In the genomic region with DNA sequence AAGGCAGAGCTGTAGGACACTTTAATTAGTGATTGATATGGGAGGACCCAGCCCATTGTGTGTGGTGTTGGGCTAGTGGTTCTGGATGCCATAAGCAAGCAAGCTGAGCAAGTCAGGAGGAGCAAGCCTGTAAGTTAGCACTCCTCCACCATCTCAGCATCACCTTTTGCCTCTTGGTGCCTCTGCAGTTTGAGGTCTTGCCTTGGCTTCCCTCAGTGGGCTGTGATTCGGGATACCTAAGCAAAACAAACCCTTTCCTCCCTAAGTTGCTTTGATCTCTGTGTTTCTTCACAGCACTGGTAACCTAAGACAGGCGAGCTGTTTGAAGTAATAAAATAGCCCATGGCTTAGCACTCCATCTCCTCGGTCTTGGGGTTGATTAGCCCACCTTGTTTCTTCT, we compare ENCODE assay signal across 22 mouse cellular contexts. TPM values are rescaled to one million over a fixed set of nuclear protein-coding genes. Genes with fewer than 3 reads are reported as not detected.
"Had no signal": no experiment of that assay in that cellular context is flagged by ENCODE, and none has a peak within 500 bp of the region (broad histone marks: within the 10 kb centered on the region; RNA-seq: fewer than 3 reads in every experiment).

No protein-coding gene starts in this region.

- H3K27ac ChIP-seq: lung, embryonic 15.5 days; macrophage; midbrain, embryonic 13.5 days; midbrain, embryonic 15.5 days; neural tube, embryonic 12.5 days; stomach, embryonic 15.5 days; stomach, postnatal 0 days had no signal

- ATAC-seq: lung, postnatal 0 days; midbrain, embryonic 13.5 days; midbrain, embryonic 15.5 days had no signal

- DNase-seq: lung, adult 2 months; lung, postnatal 14 days; lung, postnatal 36 days; right cerebral cortex, postnatal 14 days; thymus, adult 2 months; thymus, postnatal 25 days; thymus, postnatal 4 days had no signal

- H3K4me3 ChIP-seq: lung, embryonic 15.5 days; megakaryocyte, embryonic 14.5 days; midbrain, embryonic 13.5 days; midbrain, embryonic 15.5 days; neural tube, embryonic 12.5 days; stomach, embryonic 15.5 days had no signal

- H3K9me3 ChIP-seq: lung, embryonic 15.5 days; megakaryocyte, embryonic 14.5 days; midbrain, embryonic 13.5 days; midbrain, embryonic 15.5 days; neural tube, embryonic 12.5 days; stomach, embryonic 15.5 days had no signal

- H3K9ac ChIP-seq: lung, embryonic 15.5 days; midbrain, embryonic 13.5 days; midbrain, embryonic 15.5 days; neural tube, embryonic 12.5 days; stomach, embryonic 15.5 days had no signal

- H3K4me1 ChIP-seq: midbrain, embryonic 13.5 days; midbrain, embryonic 15.5 days; neural tube, embryonic 12.5 days had no signal

- H3K4me2 ChIP-seq: lung, embryonic 15.5 days; midbrain, embryonic 11.5 days; midbrain, embryonic 13.5 days; midbrain, embryonic 15.5 days; neural tube, embryonic 12.5 days; stomach, embryonic 15.5 days had no signal

- H3K27me3 ChIP-seq: lung, embryonic 15.5 days; midbrain, embryonic 13.5 days; midbrain, embryonic 15.5 days; neural tube, embryonic 12.5 days; stomach, embryonic 15.5 days had no signal

- H3K36me3 ChIP-seq: lung, embryonic 15.5 days; midbrain, embryonic 13.5 days; midbrain, embryonic 15.5 days; neural tube, embryonic 12.5 days; stomach, embryonic 15.5 days had no signal

RNA-seq across cellular contexts. Expression of a gene that starts 45.8 kb away (rescaled TPM):
- total RNA-seq: megakaryocyte progenitor cell, adult 5-6 weeks; midbrain, postnatal 0 days; monocyte, adult 5-6 weeks; neutrophil, adult 5-6 weeks had no signal
- polyA plus RNA-seq: midbrain, embryonic 13.5 days; midbrain, postnatal 0 days; neural tube, embryonic 12.5 days; neural tube, embryonic 14.5 days had no signal
